Mouse (Mus musculus) neural tube, embryonic 14.5 days (tissue): ENCODE results near the gene Ugt1a8. TPM values are rescaled to one million over a fixed set of nuclear protein-coding genes. Genes with fewer than 3 reads are reported as not detected.
"Not testable (repeated sequence)": the region's sequence is repeated elsewhere in the genome, so short reads cannot be mapped to it uniquely, and the experiment has no call there.

Experiments
- ATAC-seq: fragments of 200-750 bp; cut with Nextera tagmentation; 2 replicates; pipeline ENCODE4 v1.8.0; 2017; ENCODE audit warnings: low read depth, mild to moderate bottlenecking, moderate TSS enrichment, moderate library complexity
- H3K27ac ChIP-seq: fragments of 300-500 bp; sonication (generic); 2 replicates; pipeline ENCODE4 v1.5.1; 2014; ENCODE audit warnings: low read depth, mild to moderate bottlenecking, control low read depth, low read length, moderate library complexity, mixed read lengths
- H3K27me3 ChIP-seq: fragments of 300-500 bp; sonication (generic); 2 replicates; pipeline ENCODE4 v1.6.1; 2014; ENCODE audit warnings: low read length; ENCODE audit not compliant: control insufficient read depth, insufficient read depth
- H3K36me3 ChIP-seq: fragments of 300-500 bp; sonication (generic); 2 replicates; pipeline ENCODE4 v1.6.1; 2014; ENCODE audit warnings: low read length, mixed read lengths; ENCODE audit not compliant: control insufficient read depth, insufficient read depth
- H3K4me1 ChIP-seq: fragments of 300-500 bp; sonication (generic); 2 replicates; pipeline ENCODE4 v1.6.1; 2014; ENCODE audit warnings: low read length; ENCODE audit not compliant: control insufficient read depth, insufficient read depth
- H3K4me2 ChIP-seq: fragments of 300-500 bp; sonication (generic); 2 replicates; pipeline ENCODE4 v1.6.1; 2014; ENCODE audit warnings: mild to moderate bottlenecking, low read depth, low read length, control low read depth
- H3K4me3 ChIP-seq: fragments of 300-500 bp; sonication (generic); 2 replicates; pipeline ENCODE4 v1.5.1; 2014; ENCODE audit warnings: low read depth, low read length, control low read depth, mixed read lengths
- H3K9ac ChIP-seq: fragments of 300-500 bp; sonication (generic); replicated peaks from 2 replicates; pipeline ENCODE4 v1.6.1; 2014; ENCODE audit warnings: low read depth, mild to moderate bottlenecking, control low read depth, low read length, mixed read lengths
- H3K9me3 ChIP-seq: fragments of 300-500 bp; sonication (generic); 2 replicates; pipeline ENCODE4 v1.6.1; 2016; ENCODE audit warnings: low read length; ENCODE audit not compliant: control insufficient read depth
- WGBS: fragments of 180-500 bp; shearing (Covaris S2); extraction: QIAGEN DNeasy Blood & Tissue Kit; methylation state at CpG from one replicate; pipeline ENCODE4 v1.1.7; 2014; 5-methylcytosine and 5-hydroxymethylcytosine counted together
- polyA plus RNA-seq: library from polyadenylated mRNA; unstranded; fragments of >200 nt; fragmentation: Nextera tagmentation; extraction: Ambion mirVana; gene quantifications from 2 replicates; pipeline ENCODE4 v1.2.1, GENCODE M21; 2014

Ugt1a8 gene
- polyA plus RNA-seq, 1 experiment from 2014 or later: not detected

- no peaks in the 10 kb centered on the region for H3K36me3 ChIP-seq
- H3K27me3 ChIP-seq: no peaks in the 10 kb centered on the region
- no peak overlapping the region for H3K4me3 ChIP-seq
- peaks cover 27% of the 10 kb centered on the region for H3K9me3 ChIP-seq
- ATAC-seq: no peak
- no peak overlapping the region for H3K9ac ChIP-seq
- no peak overlapping the region for H3K4me2 ChIP-seq
- H3K27ac ChIP-seq: no peak overlapping the region
- no peaks in the 10 kb centered on the region for H3K4me1 ChIP-seq
Observed at GRCm38 (mm10) chr1:88220336-88220735, 132.7 kb downstream of the Ugt1a8 start.

DNA sequence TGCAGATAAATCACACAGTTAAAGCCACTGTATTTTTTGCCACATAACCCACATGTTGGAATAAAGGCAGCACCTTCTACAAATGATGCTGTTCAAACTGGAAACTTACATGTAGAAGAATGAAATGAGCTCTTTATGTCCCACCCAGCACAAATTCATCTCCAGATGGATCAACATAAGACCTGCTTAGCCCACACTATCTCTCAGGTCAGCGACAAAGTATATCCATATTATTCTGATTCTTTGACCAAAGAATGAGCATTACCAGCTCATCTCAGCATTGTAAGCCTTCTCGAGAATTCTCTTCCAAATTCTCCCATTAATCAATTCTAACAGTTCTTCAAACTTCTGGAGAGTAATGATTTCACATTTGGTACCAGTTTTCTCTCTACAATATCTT lies 134.6 kb downstream of the Ugt1a8 start:
- Histone ChIP-seq H3K36me3 (no peaks in the 10 kb centered on the region), H3K4me3 (no peak overlapping the region), H3K27ac (no peak overlapping the region), H3K4me2 (no peak overlapping the region), H3K4me1 (no peaks in the 10 kb centered on the region), H3K9ac (no peak overlapping the region), H3K9me3 (peaks cover 29% of the 10 kb centered on the region), H3K27me3 (no peaks in the 10 kb centered on the region)
- WGBS: 50% methylated on average over 2 of the region's 2 CpGs
- ATAC-seq: no peak

GRCm38 (mm10) chr1:88223011-88223515 lies 135.4 kb downstream of the Ugt1a8 start:
- not testable (repeated sequence) for H3K9ac ChIP-seq, H3K27ac ChIP-seq, H3K36me3 ChIP-seq

GRCm38 (mm10) chr1:88223591-88223990 lies 136.0 kb downstream of the Ugt1a8 start:
- H3K4me1 ChIP-seq: no peaks in the 10 kb centered on the region
- H3K9ac ChIP-seq: no peak overlapping the region
- no peak overlapping the region for H3K27ac ChIP-seq
- 64% methylated on average over 1 of the region's 1 CpGs for WGBS
- H3K36me3 ChIP-seq: no peaks in the 10 kb centered on the region
- no peak overlapping the region for H3K4me3 ChIP-seq
- H3K4me2 ChIP-seq: no peak overlapping the region
- peaks cover 38% of the 10 kb centered on the region for H3K9me3 ChIP-seq
- no peaks in the 10 kb centered on the region for H3K27me3 ChIP-seq
- no peak for ATAC-seq

More at GRCm38 (mm10) chr1:88223011-88223515, 135.4 kb downstream of the Ugt1a8 start:
- not testable (repeated sequence) for H3K4me1 ChIP-seq, ATAC-seq, H3K27me3 ChIP-seq, H3K4me2 ChIP-seq, H3K4me3 ChIP-seq
- H3K9me3 ChIP-seq: peaks cover 33% of the 10 kb centered on the region

GRCm38 (mm10) chr1:88224029-88224776 lies 136.6 kb downstream of the Ugt1a8 start:
- H3K4me2 ChIP-seq: no peak overlapping the region
- H3K9ac ChIP-seq: no peak overlapping the region
- H3K9me3 ChIP-seq: peaks cover 44% of the 10 kb centered on the region
- no peak overlapping the region for H3K27ac ChIP-seq
- WGBS: 69% methylated on average over 2 of the region's 2 CpGs
- H3K27me3 ChIP-seq: no peaks in the 10 kb centered on the region
- ATAC-seq: no peak
- H3K36me3 ChIP-seq: no peaks in the 10 kb centered on the region
- no peak overlapping the region for H3K4me3 ChIP-seq
- H3K4me1 ChIP-seq: no peaks in the 10 kb centered on the region

DNA sequence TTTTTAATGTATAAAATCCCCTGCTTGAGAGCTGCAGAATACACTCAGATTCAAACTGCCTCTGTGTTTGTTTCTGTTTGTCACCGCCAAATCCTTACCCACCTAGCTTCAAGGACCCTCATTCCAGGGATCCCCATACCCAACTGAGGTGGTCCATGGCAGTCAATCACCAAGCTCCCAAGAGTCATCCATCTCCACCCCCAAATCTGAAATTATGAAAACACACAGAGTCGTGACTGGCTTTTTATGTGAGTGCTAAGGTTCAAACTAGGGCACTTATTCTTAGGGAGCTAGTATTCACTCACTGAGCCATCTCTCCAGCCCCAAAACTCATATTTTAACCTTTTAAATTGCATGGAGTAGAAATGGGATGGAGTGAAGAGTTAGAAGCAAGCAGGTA lies 137.7 kb downstream of the Ugt1a8 start:
- not testable (repeated sequence) for H3K4me1 ChIP-seq, H3K27ac ChIP-seq, H3K9ac ChIP-seq, H3K36me3 ChIP-seq, H3K4me3 ChIP-seq, H3K4me2 ChIP-seq, ATAC-seq, H3K27me3 ChIP-seq
- whole genome bisulfite sequencing: 36% methylated on average over 2 of the region's 2 CpGs
- H3K9me3 ChIP-seq: peaks cover 55% of the 10 kb centered on the region

DNA sequence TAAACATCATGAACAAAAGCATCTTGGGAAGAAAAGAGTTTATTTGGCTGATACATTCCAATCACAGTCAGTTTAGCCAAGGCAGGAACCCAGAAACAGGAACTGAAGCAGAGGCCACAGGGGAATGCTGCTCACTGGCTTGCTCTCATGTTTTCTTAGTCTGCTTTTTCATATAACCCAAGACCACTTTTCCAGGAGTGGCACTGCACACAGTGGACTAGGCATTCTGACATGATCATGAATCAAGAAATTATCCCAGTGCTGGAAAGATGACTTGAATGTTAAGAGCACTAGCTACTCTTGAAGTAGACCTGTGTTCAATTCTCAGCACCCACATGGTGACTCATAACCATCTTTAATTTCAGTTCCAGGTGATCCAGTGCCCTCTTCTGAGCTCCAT lies 138.1 kb downstream of the Ugt1a8 start:
- no peaks in the 10 kb centered on the region for H3K27me3 ChIP-seq
- no peak overlapping the region for H3K4me2 ChIP-seq
- H3K4me3 ChIP-seq: no peak overlapping the region

GRCm38 (mm10) chr1:88226670-88227379 lies 139.2 kb downstream of the Ugt1a8 start, which contains the start of gene Mroh2a:
Gene Mroh2a, plus strand, starts transcription at chr1:88226986.
- H3K4me2 ChIP-seq: no peak within 1 kb of the TSS
- peaks cover 69% of the 10 kb centered on the region for H3K9me3 ChIP-seq
- H3K36me3 ChIP-seq: no peaks in the 10 kb centered on the region
- H3K27ac ChIP-seq: no peak within 1 kb of the TSS
- no peaks in the 10 kb centered on the region for H3K27me3 ChIP-seq
- H3K4me1 ChIP-seq: no peaks in the 10 kb centered on the region
- no peak for ATAC-seq
- H3K9ac ChIP-seq: no peak within 1 kb of the TSS
- 63% methylated on average over 5 of the region's 5 CpGs for WGBS
- no peak within 1 kb of the TSS for H3K4me3 ChIP-seq

More for the DNA sequence above, 138.1 kb downstream of the Ugt1a8 start:
- ATAC-seq: no peak
- H3K9ac ChIP-seq: no peak overlapping the region
- H3K36me3 ChIP-seq: no peaks in the 10 kb centered on the region
- no peaks in the 10 kb centered on the region for H3K4me1 ChIP-seq
- H3K9me3 ChIP-seq: peaks cover 59% of the 10 kb centered on the region
- no peak overlapping the region for H3K27ac ChIP-seq

- H3K4me2 ChIP-seq: no peak overlapping the region
- H3K9ac ChIP-seq: no peak overlapping the region
- H3K27me3 ChIP-seq: no peaks in the 10 kb centered on the region
- no peaks in the 10 kb centered on the region for H3K4me1 ChIP-seq
- 61% methylated on average over 2 of the region's 2 CpGs for WGBS
- no peaks in the 10 kb centered on the region for H3K36me3 ChIP-seq
- no peak overlapping the region for H3K4me3 ChIP-seq
- H3K9me3 ChIP-seq: peaks cover 71% of the 10 kb centered on the region
- no peak for ATAC-seq
- no peak overlapping the region for H3K27ac ChIP-seq
Observed at GRCm38 (mm10) chr1:88227482-88227881, 139.9 kb downstream of the Ugt1a8 start.
